Mouse (Mus musculus) limb, embryonic 10.5 days (tissue): ENCODE results near the gene Gm44596. TPM values are rescaled to one million over a fixed set of nuclear protein-coding genes. Genes with fewer than 3 reads are reported as not detected.

ENCODE experiments used
- DNase-seq: peaks from one replicate; pipeline ENCODE4 v3.0.0-alpha.2; 2017; ENCODE audit warnings: low spot score
- H3K27ac ChIP-seq: fragments of 300-500 bp; sonication (generic); 2 replicates; pipeline ENCODE4 v1.5.1; 2016; ENCODE audit warnings: mild to moderate bottlenecking
- H3K27me3 ChIP-seq: fragments of 300-500 bp; sonication (generic); 2 replicates; pipeline ENCODE4 v1.6.1; 2016; ENCODE audit warnings: low read depth, mild to moderate bottlenecking; ENCODE audit not compliant: poor library complexity, severe bottlenecking
- H3K36me3 ChIP-seq: fragments of 300-500 bp; sonication (generic); 2 replicates; pipeline ENCODE4 v1.6.1; 2016; ENCODE audit warnings: mild to moderate bottlenecking, moderate library complexity
- H3K4me1 ChIP-seq: fragments of 300-500 bp; sonication (generic); 2 replicates; pipeline ENCODE4 v1.6.1; 2016
- H3K4me3 ChIP-seq: fragments of 300-500 bp; sonication (generic); 2 replicates; pipeline ENCODE4 v1.5.1; 2016; ENCODE audit warnings: mild to moderate bottlenecking, moderate library complexity
- H3K9me3 ChIP-seq: fragments of 300-500 bp; sonication (generic); replicated peaks from 2 replicates; pipeline ENCODE4 v1.6.1; 2016; ENCODE audit warnings: mild to moderate bottlenecking
- WGBS: fragments of 180-500 bp; shearing (Covaris S2); methylation state at CpG from one replicate; pipeline ENCODE4 v1.1.7; 2016; 5-methylcytosine and 5-hydroxymethylcytosine counted together
- polyA plus RNA-seq: library from polyadenylated mRNA; unstranded; fragments of >200 nt; fragmentation: Nextera tagmentation; extraction: Ambion mirVana; gene quantifications from 2 replicates; pipeline ENCODE4 v1.2.1, GENCODE M21; 2016

Gm44596 gene
- polyA plus RNA-seq, 1 experiment from 2014 or later = not detected

DNA sequence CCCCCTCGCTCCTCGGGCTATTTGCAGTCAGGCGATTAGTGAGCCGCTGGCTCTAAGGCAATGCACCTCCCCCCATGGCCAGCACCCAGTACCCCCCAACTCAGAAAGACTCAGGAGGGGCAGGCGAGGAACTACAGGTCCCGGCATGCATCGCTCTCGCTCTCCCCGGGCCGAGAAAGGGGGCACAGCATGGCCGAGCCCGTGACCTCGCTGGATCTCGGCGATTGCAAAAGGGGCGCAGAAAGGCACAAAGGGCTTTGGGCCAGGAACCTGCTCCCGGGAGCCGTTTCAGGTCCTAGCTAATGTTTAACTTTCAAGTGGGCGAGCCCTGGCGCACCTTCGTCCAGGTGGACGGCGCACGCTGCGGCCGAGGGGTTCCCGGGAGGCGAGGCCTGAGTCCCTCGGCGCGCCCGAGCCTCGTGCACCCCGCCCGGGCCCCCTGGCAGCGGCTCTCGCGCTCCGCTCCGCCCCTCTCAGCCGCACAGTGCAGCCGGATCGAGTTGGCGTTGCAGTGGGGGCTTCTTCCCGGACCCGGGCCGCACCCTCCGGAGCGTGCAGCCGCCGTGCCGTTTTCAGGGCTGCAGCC, 62.5 kb downstream of the Gm44596 start:
- H3K4me1 ChIP-seq = peaks cover 20% of the 10 kb centered on the region
- H3K27me3 ChIP-seq = no peaks in the 10 kb centered on the region
- peak overlapping the region; percentile 98 for H3K27ac ChIP-seq
- H3K36me3 ChIP-seq = peaks cover 41% of the 10 kb centered on the region
- peak; percentile 82 for DNase-seq
- H3K9me3 ChIP-seq = no peaks in the 10 kb centered on the region
- peak overlapping the region; percentile 99 for H3K4me3 ChIP-seq
- WGBS = under 1% methylated on average over 52 of the region's 52 CpGs

DNA sequence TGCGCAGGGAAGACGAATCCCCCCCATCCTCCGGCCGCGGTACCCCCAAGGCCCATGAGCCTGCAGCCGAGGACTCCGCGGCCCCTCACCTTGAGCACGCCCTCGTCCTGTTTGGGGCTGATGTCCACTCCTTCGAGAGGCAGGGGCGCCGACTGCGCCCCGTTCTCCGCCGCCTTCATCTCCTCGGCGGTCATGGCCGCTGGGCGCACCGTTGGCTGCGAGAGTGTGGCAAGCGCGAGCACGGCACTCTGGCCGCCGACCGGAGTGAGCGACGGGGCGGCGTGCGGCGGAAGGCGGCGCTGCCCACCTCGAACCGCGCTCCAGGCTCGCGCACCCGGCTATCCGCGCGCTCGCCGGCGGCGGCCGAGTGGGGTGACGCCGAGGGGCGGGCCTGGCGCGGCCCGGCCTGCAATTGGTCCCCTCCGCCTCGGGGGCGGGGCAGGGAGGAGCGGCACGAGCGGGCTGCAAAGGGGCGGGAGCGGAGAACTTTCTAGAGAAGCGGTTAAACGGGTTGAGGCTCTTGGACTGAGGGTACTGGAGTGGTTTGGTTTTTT, 63.1 kb downstream of the Gm44596 start, which contains the start of gene Fkbp4:
Gene Fkbp4 (minus strand): TSS at position 361 of the 554 bp plus-strand sequence.
- Histone ChIP-seq H3K4me3 (peak within 1 kb of the TSS; percentile 99), H3K9me3 (no peaks in the 10 kb centered on the region), H3K27ac (peak within 1 kb of the TSS; percentile 98), H3K4me1 (peaks cover 20% of the 10 kb centered on the region), H3K36me3 (peaks cover 35% of the 10 kb centered on the region), H3K27me3 (no peaks in the 10 kb centered on the region)
- peak; percentile 94 for DNase-seq
- under 1% methylated on average over 67 of the region's 67 CpGs for WGBS

DNA sequence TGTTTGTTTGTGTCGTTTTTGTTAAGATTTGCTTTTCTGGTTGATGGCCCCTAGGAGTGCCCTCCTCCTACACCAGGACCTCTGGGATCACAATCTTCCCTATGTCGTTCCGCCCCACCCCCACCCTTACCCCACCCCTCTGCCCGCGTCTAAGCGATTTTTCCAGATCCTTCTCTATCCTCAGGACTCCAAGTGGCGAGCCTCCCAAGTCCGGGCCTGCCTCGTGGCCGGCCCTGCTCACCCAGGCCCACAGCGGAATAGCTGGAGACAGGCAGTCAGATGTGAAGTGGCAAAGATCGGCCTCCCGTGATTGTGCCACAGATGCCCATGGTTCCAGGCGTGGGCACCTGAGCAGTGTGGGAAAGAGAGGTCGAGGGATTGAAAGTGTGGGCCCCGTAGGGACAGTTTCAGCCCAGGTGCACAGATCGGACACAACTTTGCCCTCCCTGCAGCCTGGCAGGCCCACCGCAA, 63.6 kb downstream of the Gm44596 start:
- Histone ChIP-seq H3K9me3 (no peaks in the 10 kb centered on the region), H3K4me3 (peak overlapping the region; percentile 99), H3K27me3 (no peaks in the 10 kb centered on the region), H3K4me1 (peaks cover 20% of the 10 kb centered on the region), H3K36me3 (peaks cover 30% of the 10 kb centered on the region), H3K27ac (peak overlapping the region; percentile 98)
- 32% methylated on average over 18 of the region's 18 CpGs for WGBS
- no peak for DNase-seq

DNA sequence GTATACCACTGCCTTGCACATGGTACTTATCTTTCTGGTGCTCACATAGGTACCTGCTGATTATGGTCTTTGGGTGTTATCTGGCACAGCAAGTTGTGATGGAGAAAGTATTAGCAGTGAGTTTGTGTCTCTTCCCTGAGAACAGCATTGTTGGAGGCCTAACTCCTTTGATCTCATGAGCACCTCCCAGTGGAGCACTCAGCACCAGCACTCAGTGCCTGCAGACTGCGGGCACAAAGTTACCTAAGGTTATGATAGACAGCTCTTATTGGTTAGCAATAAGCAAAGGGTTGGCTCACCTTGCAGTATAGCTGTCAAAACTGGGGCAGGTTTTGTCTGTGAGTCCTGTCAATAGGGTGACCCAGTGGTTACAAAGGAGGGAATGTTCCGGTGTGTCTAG, 64.9 kb downstream of the Gm44596 start:
- H3K36me3 ChIP-seq = peaks cover 16% of the 10 kb centered on the region
- H3K27me3 ChIP-seq = no peaks in the 10 kb centered on the region
- peaks cover 20% of the 10 kb centered on the region for H3K4me1 ChIP-seq
- no peak overlapping the region for H3K27ac ChIP-seq
- WGBS = 93% methylated on average over 2 of the region's 2 CpGs
- no peak overlapping the region for H3K4me3 ChIP-seq
- H3K9me3 ChIP-seq = no peaks in the 10 kb centered on the region
- no peak for DNase-seq

DNA sequence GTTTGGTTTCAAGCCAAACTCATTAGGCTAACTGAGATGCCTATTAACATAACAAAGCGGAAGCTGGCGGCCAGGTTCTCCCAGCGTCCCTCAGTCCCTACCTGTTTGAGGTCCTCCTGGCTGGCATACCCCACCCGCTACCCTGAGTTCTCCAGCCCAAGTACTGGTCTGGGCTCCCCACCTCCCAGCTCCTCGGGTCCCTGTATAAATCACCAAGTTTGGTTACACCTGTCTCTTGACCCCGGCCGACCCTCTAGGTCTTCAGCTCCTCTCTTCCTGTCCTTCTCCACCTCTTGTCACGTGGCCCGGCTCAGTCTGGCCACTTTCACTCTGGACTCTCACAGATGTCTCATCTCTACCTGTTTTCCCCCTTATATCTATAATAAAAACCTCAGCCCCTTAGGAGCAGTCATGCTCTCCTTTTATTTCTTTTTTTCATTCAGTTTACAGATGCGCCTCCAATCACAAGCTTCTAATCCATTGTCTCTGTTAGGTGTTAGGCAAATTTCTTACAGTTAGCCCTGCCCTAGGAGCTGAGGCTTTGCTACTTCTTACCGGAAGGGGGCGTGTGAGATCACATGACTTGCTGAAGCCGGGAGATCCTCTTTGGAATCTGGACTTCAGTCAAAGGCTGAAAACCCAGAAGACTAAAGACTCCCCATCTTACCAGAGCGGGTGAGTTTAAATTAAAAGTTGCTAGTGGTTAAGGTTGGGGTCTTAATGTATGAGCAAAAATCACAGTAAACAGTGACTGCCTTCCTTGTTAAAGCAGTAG, 70.6 kb downstream of the Gm44596 start:
- Histone ChIP-seq H3K27ac (no peak overlapping the region), H3K4me3 (peak overlapping the region; percentile 28), H3K4me1 (peaks cover 5% of the 10 kb centered on the region; the same call in 1 of the 2 replicates), H3K27me3 (no peaks in the 10 kb centered on the region), H3K36me3 (no peaks in the 10 kb centered on the region), H3K9me3 (no peaks in the 10 kb centered on the region)
- WGBS = 12% methylated on average over 14 of the region's 14 CpGs
- DNase-seq = peak; percentile 56

DNA sequence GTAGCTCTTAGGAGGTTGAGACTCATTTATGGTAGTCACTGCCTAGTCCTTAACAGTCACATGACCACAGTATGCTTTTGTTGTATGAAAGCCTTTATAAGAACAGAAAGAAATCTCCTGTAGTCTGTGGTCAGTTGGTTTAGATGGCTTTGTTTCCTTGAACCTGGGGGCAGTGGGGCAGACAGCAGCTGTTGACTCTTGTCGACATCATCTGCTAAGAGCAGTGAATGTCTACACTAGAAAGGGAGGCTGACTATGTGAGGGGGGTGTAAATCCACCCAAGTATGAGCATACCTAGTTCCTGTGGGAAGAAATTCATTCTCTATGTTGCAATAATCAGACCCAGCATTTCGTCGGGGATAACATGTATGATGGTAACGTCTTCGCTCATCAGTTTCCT, 71.8 kb downstream of the Gm44596 start:
- Histone ChIP-seq H3K27ac (no peak overlapping the region), H3K4me3 (no peak overlapping the region), H3K36me3 (no peaks in the 10 kb centered on the region), H3K27me3 (no peaks in the 10 kb centered on the region), H3K4me1 (peaks cover 6% of the 10 kb centered on the region; the same call in 1 of the 2 replicates), H3K9me3 (no peaks in the 10 kb centered on the region)
- no peak for DNase-seq
- whole genome bisulfite sequencing = over 99% methylated on average over 5 of the region's 5 CpGs

DNA sequence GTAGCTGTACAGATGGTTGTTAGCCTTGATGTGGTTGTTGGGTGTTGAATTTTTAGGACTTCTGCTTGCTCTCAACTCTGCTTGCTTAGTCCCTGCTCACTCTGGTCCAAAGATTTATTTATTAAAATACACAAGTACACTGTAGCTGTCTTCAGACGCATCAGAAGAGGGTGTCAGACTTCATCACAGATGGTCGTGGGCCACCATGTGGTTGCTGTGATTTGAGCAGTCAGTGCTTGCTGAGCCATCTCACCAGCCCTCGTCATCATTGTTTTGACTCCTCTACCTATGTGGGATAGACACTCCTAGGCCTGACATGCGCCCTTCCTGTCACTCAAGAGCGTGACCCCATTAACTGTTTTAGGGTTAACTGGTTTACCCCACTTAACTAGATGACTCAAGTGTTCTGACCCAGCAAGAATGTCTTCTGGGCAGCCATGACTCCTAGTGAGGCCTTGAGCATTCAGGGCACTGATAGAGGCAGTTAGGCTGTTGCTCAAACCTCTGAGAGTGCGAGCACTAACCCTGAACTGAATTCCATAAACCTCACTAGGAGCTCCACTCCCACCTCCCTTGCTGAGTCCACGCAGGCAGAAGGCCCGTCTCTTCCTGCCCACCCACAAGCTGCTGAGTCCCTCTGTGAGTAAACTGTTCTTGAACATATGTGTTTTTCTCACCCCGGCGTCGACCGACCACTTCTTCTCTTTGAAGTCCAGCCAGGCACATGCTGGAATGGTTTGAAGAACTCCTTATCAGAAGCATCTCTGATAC, 80.7 kb downstream of the Gm44596 start:
- DNase-seq = no peak
- Histone ChIP-seq H3K36me3 (no peaks in the 10 kb centered on the region), H3K4me3 (no peak overlapping the region), H3K4me1 (0 out of 2 replicates have a peak, but pooled peaks cover 6% of the 10 kb centered on the region), H3K27me3 (no peaks in the 10 kb centered on the region), H3K27ac (no peak overlapping the region), H3K9me3 (no peaks in the 10 kb centered on the region)
- 82% methylated on average over 12 of the region's 12 CpGs for WGBS

Other genes starting within 250 kb of the Gm44596 start
- gene Tspan9, start 231.9 kb upstream of the Gm44596 start, polyA plus RNA-seq = 61.2 and 78.5 TPM in 2 replicates
- 2.5 and 3.2 TPM in 2 replicates for gene Tead4, start 74.7 kb upstream of the Gm44596 start, polyA plus RNA-seq
- gene Tulp3, start 19.7 kb upstream of the Gm44596 start, polyA plus RNA-seq = 21.6 and 23.2 TPM in 2 replicates
- gene Rhno1, start 12.6 kb upstream of the Gm44596 start, polyA plus RNA-seq = 193 and 197 TPM in 2 replicates
- gene Foxm1, start 12.5 kb upstream of the Gm44596 start, polyA plus RNA-seq = 67.5 and 68.3 TPM in 2 replicates
- 0.41 and 0.61 TPM in 2 replicates for gene Tex52, start within 50 bp of the Gm44596 start, polyA plus RNA-seq
- 2.3 and 2.5 TPM in 2 replicates for gene Nrip2, start 23.8 kb downstream of the Gm44596 start, polyA plus RNA-seq
- gene Itfg2, start 49.4 kb downstream of the Gm44596 start, polyA plus RNA-seq = 40.8 and 47.8 TPM in 2 replicates
- gene Fkbp4, start 63.2 kb downstream of the Gm44596 start, polyA plus RNA-seq = 797 and 913 TPM in 2 replicates
- 0.04 TPM in 1 of 2 replicates, not detected in the other for gene Pzp, start 151.2 kb downstream of the Gm44596 start, polyA plus RNA-seq
- 0.03 TPM in 1 of 2 replicates, not detected in the other for gene A2ml1, start 206.1 kb downstream of the Gm44596 start, polyA plus RNA-seq
- not detected in 2 replicates for gene Klrb1a, start 248.0 kb downstream of the Gm44596 start, polyA plus RNA-seq